Mouse (Mus musculus): ENCODE measurements at regions not wholly inside any gene's neighbourhood (a gene's known extent, or its start where the extent isn't known, plus 50 kb on each side); places are given as distances from the start of the nearest gene placed in this dataset.

GRCm38 (mm10) chr17:73053479-73054215 lies 54.1 kb upstream of the Lclat1 start:
- Histone ChIP-seq H3K4me3 (ENCODE audit: low read depth, low read length) (no peak overlapping the region), H3K27me3 (ENCODE audit: control insufficient read depth, insufficient read depth, low read length, poor library complexity, severe bottlenecking) (no peaks in the 10 kb centered on the region), H3K4me1 (ENCODE audit: control insufficient read depth, insufficient read depth, low read length) (no peaks in the 10 kb centered on the region), H3K27ac (ENCODE audit: insufficient read depth, low read length) (no peak overlapping the region), H3K9ac (ENCODE audit: low read depth, poor library complexity, severe bottlenecking) (no peak overlapping the region), H3K9me3 (replicated peaks; ENCODE audit: control insufficient read depth, insufficient read depth, low read length, poor library complexity, severe bottlenecking) (no peaks in the 10 kb centered on the region), H3K36me3 (ENCODE audit: control insufficient read depth, insufficient read depth, low read length, poor library complexity, severe bottlenecking) (no peaks in the 10 kb centered on the region)
- TF ChIP-seq CTCF (IDR thresholded peaks at IDR 0.05; ENCODE audit: low read depth, low read length) = no peak

DNA sequence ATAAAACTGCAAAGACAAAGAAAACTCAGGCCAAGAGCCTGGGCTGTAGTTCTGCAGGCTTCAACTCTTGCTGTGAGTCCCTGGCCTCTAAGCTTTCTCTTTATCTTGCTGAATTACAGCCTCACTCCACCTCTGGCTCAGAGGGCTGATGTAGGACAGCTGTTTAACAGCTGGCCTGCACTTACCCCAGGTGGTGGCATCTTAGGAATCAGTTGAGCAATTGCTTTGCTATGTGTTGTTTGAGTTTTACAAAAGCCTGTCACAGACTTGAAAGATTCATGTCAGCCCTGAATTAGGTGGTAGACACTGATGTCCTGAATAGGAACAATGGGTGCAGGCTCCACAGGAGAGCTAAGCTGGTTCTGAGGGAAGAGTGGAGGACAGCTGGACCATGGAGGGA lies 53.6 kb upstream of the Lclat1 start:
- Histone ChIP-seq H3K4me3 (ENCODE audit: low read depth, low read length) (no peak overlapping the region), H3K27me3 (ENCODE audit: control insufficient read depth, insufficient read depth, low read length, poor library complexity, severe bottlenecking) (no peaks in the 10 kb centered on the region), H3K4me1 (ENCODE audit: control insufficient read depth, insufficient read depth, low read length) (no peaks in the 10 kb centered on the region), H3K9me3 (replicated peaks; ENCODE audit: control insufficient read depth, insufficient read depth, low read length, poor library complexity, severe bottlenecking) (no peaks in the 10 kb centered on the region), H3K36me3 (ENCODE audit: control insufficient read depth, insufficient read depth, low read length, poor library complexity, severe bottlenecking) (no peaks in the 10 kb centered on the region), H3K27ac (ENCODE audit: insufficient read depth, low read length) (no peak overlapping the region), H3K9ac (ENCODE audit: low read depth, poor library complexity, severe bottlenecking) (no peak overlapping the region)
- TF ChIP-seq EP300 (IDR thresholded peaks at IDR 0.05; ENCODE audit: insufficient read depth, low read depth, low read length) = no peak

- H3K4me3 ChIP-seq (ENCODE audit: low read depth, low read length) = no peak overlapping the region
- no peaks in the 10 kb centered on the region for H3K27me3 ChIP-seq (ENCODE audit: control insufficient read depth, insufficient read depth, low read length, poor library complexity, severe bottlenecking)
- H3K4me1 ChIP-seq (ENCODE audit: control insufficient read depth, insufficient read depth, low read length) = no peaks in the 10 kb centered on the region
- no peak overlapping the region for H3K9ac ChIP-seq (ENCODE audit: low read depth, poor library complexity, severe bottlenecking)
- H3K36me3 ChIP-seq (ENCODE audit: control insufficient read depth, insufficient read depth, low read length, poor library complexity, severe bottlenecking) = no peaks in the 10 kb centered on the region
- TF ChIP-seq EP300 (IDR thresholded peaks at IDR 0.05; ENCODE audit: insufficient read depth, low read depth, low read length) (no peak), POLR2A (IDR thresholded peaks at IDR 0.05; ENCODE audit: insufficient read depth, low read length) (no peak), CTCF (IDR thresholded peaks at IDR 0.05; ENCODE audit: low read depth, low read length) (no peak)
- no peak overlapping the region for H3K27ac ChIP-seq (ENCODE audit: insufficient read depth, low read length)
- no peaks in the 10 kb centered on the region for H3K9me3 ChIP-seq (replicated peaks; ENCODE audit: control insufficient read depth, insufficient read depth, low read length, poor library complexity, severe bottlenecking)
Observed at GRCm38 (mm10) chr17:73055197-73055596, 52.6 kb upstream of the Lclat1 start.

DNA sequence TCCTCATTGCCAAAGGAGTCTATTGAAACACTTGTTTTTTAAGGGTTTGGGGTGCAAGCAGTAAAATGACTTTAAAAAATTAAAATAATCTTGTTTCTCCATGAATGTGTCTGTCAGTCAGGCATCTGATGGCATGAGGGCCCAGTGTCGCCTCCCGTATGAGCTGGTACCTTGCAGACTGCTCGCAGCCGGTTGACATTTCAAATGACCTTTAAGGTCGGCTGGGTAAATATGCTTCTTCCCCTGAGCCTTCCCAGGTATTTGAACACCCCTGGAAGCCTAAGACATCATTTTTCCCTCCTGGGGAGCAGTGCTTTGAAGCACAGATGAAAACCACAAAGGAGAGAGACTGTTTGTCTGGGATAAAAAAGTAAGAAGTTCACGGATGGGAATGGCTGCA lies 52.2 kb upstream of the Lclat1 start:
- Histone ChIP-seq H3K27ac (ENCODE audit: insufficient read depth, low read length) (no peak overlapping the region), H3K4me1 (ENCODE audit: control insufficient read depth, insufficient read depth, low read length) (no peaks in the 10 kb centered on the region), H3K4me3 (ENCODE audit: low read depth, low read length) (no peak overlapping the region), H3K36me3 (ENCODE audit: control insufficient read depth, insufficient read depth, low read length, poor library complexity, severe bottlenecking) (no peaks in the 10 kb centered on the region), H3K27me3 (ENCODE audit: control insufficient read depth, insufficient read depth, low read length, poor library complexity, severe bottlenecking) (no peaks in the 10 kb centered on the region), H3K9me3 (replicated peaks; ENCODE audit: control insufficient read depth, insufficient read depth, low read length, poor library complexity, severe bottlenecking) (no peaks in the 10 kb centered on the region), H3K9ac (ENCODE audit: low read depth, poor library complexity, severe bottlenecking) (no peak overlapping the region)
- TF ChIP-seq CTCF (IDR thresholded peaks at IDR 0.05; ENCODE audit: low read depth, low read length) (no peak), EP300 (IDR thresholded peaks at IDR 0.05; ENCODE audit: insufficient read depth, low read depth, low read length) (no peak), POLR2A (IDR thresholded peaks at IDR 0.05; ENCODE audit: insufficient read depth, low read length) (no peak)

GRCm38 (mm10) chr17:73056616-73057015 lies 51.2 kb upstream of the Lclat1 start:
- TF ChIP-seq EP300 (IDR thresholded peaks at IDR 0.05; ENCODE audit: insufficient read depth, low read depth, low read length) (no peak), POLR2A (IDR thresholded peaks at IDR 0.05; ENCODE audit: insufficient read depth, low read length) (no peak), CTCF (IDR thresholded peaks at IDR 0.05; ENCODE audit: low read depth, low read length) (no peak)
- Histone ChIP-seq H3K4me3 (ENCODE audit: low read depth, low read length) (no peak overlapping the region), H3K27ac (ENCODE audit: insufficient read depth, low read length) (no peak overlapping the region), H3K9me3 (replicated peaks; ENCODE audit: control insufficient read depth, insufficient read depth, low read length, poor library complexity, severe bottlenecking) (no peaks in the 10 kb centered on the region), H3K27me3 (ENCODE audit: control insufficient read depth, insufficient read depth, low read length, poor library complexity, severe bottlenecking) (no peaks in the 10 kb centered on the region), H3K9ac (ENCODE audit: low read depth, poor library complexity, severe bottlenecking) (no peak overlapping the region), H3K36me3 (ENCODE audit: control insufficient read depth, insufficient read depth, low read length, poor library complexity, severe bottlenecking) (no peaks in the 10 kb centered on the region), H3K4me1 (ENCODE audit: control insufficient read depth, insufficient read depth, low read length) (no peaks in the 10 kb centered on the region)
